Comparison of ENCODE assay signal across 27 mouse cellular contexts in the genomic region with DNA sequence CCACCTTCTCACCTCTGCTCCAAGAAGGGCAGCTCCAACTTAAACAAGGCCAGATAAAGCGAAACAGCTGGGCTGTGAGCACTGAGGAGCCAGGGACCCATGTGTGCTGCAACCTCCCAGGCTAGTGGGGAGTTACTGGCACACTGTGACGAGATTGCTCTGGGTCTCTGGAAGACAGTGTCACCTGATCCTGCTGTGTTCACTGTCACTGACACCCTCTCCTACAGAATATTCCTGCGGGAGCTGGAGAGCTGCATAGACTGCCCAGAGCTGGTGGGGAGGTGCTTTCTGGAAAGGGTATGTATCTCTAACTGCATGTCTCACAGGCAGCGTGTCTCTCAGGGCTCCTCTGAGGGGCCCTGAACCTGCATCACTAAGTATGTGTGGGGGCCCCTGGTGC. TPM values are rescaled to one million over a fixed set of nuclear protein-coding genes. Genes with fewer than 3 reads are reported as not detected.
"Had no signal": no experiment of that assay in that cellular context is flagged by ENCODE, and none has a peak within 500 bp of the region (broad histone marks: within the 10 kb centered on the region; RNA-seq: fewer than 3 reads in every experiment).

No protein-coding gene starts in this region.

- H3K9me3 ChIP-seq: kidney, embryonic 15.5 days; midbrain, embryonic 12.5 days; midbrain, embryonic 15.5 days; neural tube, embryonic 12.5 days; neural tube, embryonic 15.5 days had no signal

- H3K27me3 ChIP-seq: kidney, embryonic 15.5 days; limb, embryonic 15.5 days; midbrain, embryonic 12.5 days; midbrain, embryonic 15.5 days; neural tube, embryonic 12.5 days; neural tube, embryonic 15.5 days had no signal

- DNase-seq: kidney, postnatal 25 days; layer of hippocampus, adult 9-11 months; liver, postnatal 0 days; lung, embryonic 14.5 days; right cerebral cortex, adult 18-20 months; right cerebral cortex, postnatal 14 days; right cerebral cortex, postnatal 4 days; thymus, adult 2 months; thymus, postnatal 14 days; thymus, postnatal 4 days had no signal

- H3K9ac ChIP-seq: kidney, embryonic 15.5 days; limb, embryonic 15.5 days; liver, embryonic 14.5 days; liver, postnatal 0 days; lung, embryonic 14.5 days; midbrain, embryonic 12.5 days; midbrain, embryonic 15.5 days; neural tube, embryonic 12.5 days; neural tube, embryonic 15.5 days had no signal

- H3K4me2 ChIP-seq: kidney, embryonic 15.5 days; limb, embryonic 15.5 days; liver, embryonic 11.5 days; lung, embryonic 14.5 days; midbrain, embryonic 12.5 days; midbrain, embryonic 15.5 days; neural tube, embryonic 12.5 days; neural tube, embryonic 15.5 days had no signal

- H3K4me3 ChIP-seq: kidney, embryonic 15.5 days; layer of hippocampus, adult 2 months; limb, embryonic 15.5 days; midbrain, embryonic 12.5 days; midbrain, embryonic 15.5 days; neural tube, embryonic 12.5 days; neural tube, embryonic 15.5 days had no signal

- H3K27ac ChIP-seq: kidney, embryonic 15.5 days; layer of hippocampus, adult 2 months; limb, embryonic 15.5 days; liver, embryonic 14.5 days; macrophage; midbrain, embryonic 12.5 days; midbrain, embryonic 15.5 days; neural tube, embryonic 12.5 days; neural tube, embryonic 15.5 days; stomach, postnatal 0 days had no signal

- H3K4me1 ChIP-seq: kidney, embryonic 15.5 days; limb, embryonic 15.5 days; midbrain, embryonic 12.5 days; midbrain, embryonic 15.5 days; neural tube, embryonic 12.5 days; neural tube, embryonic 15.5 days had no signal

- ATAC-seq: liver, postnatal 0 days; lung, postnatal 0 days; midbrain, embryonic 15.5 days had no signal

RNA-seq across cellular contexts. Expression of a gene that starts 18.4 kb away (rescaled TPM):
- total RNA-seq: layer of hippocampus, postnatal 25 days; left cerebral cortex, postnatal 25 days had no signal
- polyA plus RNA-seq: limb, embryonic 11.5 days; limb, embryonic 15.5 days; midbrain, embryonic 15.5 days; neural tube, embryonic 15.5 days; stomach, embryonic 14.5 days; stomach, postnatal 0 days had no signal

RNA-seq across cellular contexts. Expression of a gene that starts 29.6 kb away (rescaled TPM):
- total RNA-seq: layer of hippocampus, adult 2 months; layer of hippocampus, postnatal 25 days; left cerebral cortex, adult 18-20 months; left cerebral cortex, postnatal 25 days had no signal

RNA-seq across cellular contexts. Expression of a gene that starts 53.3 kb away (rescaled TPM):
- total RNA-seq: layer of hippocampus, adult 2 months; layer of hippocampus, postnatal 25 days; left cerebral cortex, adult 18-20 months; left cerebral cortex, postnatal 25 days had no signal
- polyA plus RNA-seq: macrophage had no signal
